Mouse (Mus musculus) heart, postnatal 0 days (tissue): Measurements from ENCODE around the gene Msrb1.

Experiments used
- CTCF ChIP-seq: IDR thresholded peaks from 2 replicates; pipeline ENCODE4 v1.5.1; 2016; ENCODE audit warnings: antibody characterized with exemption, control low read depth, low read depth
- EP300 ChIP-seq: IDR thresholded peaks from 2 replicates; pipeline ENCODE4 v1.6.1; 2016; ENCODE audit warnings: antibody characterized with exemption, low read depth

GRCm38 (mm10) chr17:24687146-24687595 lies 49.3 kb upstream of the Msrb1 start:
- TF ChIP-seq CTCF (no peak), EP300 (no peak)
